Mouse (Mus musculus) kidney, adult 2 months (tissue): Measurements from ENCODE around the gene Aif1l.

Source experiments
- CTCF ChIP-seq: fragments of 200-500 bp; conservative IDR thresholded peaks from 2 replicates; pipeline ENCODE4 v1.5.1; 2011; ENCODE audit warnings: low read depth, mild to moderate bottlenecking, control low read depth, low read length, moderate library complexity, mixed read lengths; ENCODE audit not compliant: insufficient read depth, insufficient read length
- POLR2A ChIP-seq: fragments of 200-500 bp; IDR thresholded peaks from one replicate; pipeline ENCODE4 v1.6.1; 2011; ENCODE audit warnings: low read depth, low read length, control low read depth

DNA sequence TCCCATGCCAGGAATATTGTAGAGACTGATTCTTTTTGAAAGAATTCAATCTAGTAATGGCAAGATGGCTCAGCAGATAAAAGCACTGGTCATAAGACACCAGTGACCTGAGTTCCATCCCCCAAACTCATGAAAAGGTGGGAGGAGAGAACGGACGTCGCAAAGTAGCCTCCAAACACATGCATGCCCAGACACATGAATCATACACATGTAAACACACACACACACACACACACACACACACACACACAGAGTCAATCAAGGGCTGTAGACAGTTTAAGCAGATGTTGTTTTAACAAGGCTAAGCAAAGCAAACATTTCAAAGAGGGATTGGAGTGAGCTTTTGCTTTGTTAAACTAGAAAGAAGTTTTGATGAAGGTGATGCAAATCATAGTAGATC, 14.3 kb downstream of the Aif1l start:
- TF ChIP-seq CTCF (no peak), POLR2A (no peak)
